Mouse (Mus musculus): ENCODE data around the gene Tipin. TPM values are rescaled to one million over a fixed set of nuclear protein-coding genes. Genes with fewer than 3 reads are reported as not detected.
"Not testable (repeated sequence)": the region's sequence is repeated elsewhere in the genome, so short reads cannot be mapped to it uniquely, and the experiment has no call there.

The Tipin gene
- polyA plus RNA-seq, 1 experiment, result 33.1 TPM

GRCm38 (mm10) chr9:64268196-64268595 is 13.2 kb upstream of the Tipin start:
- no peaks in the 10 kb centered on the region for H3K27me3 ChIP-seq (ENCODE audit: control insufficient read depth, insufficient read depth, insufficient read length)
- no peaks in the 10 kb centered on the region for H3K36me3 ChIP-seq (ENCODE audit: control insufficient read depth, insufficient read depth)
- no peak overlapping the region for H3K4me3 ChIP-seq
- TF ChIP-seq MYOG (IDR thresholded peaks at IDR 0.05; ENCODE audit: control insufficient read depth in 1 of 3, insufficient read depth in 1 of 3, insufficient read length in 2 of 3, low read depth in 2 of 3) (no peak), MYOD1 (IDR thresholded peaks at IDR 0.05; ENCODE audit: control insufficient read depth in 1 of 3, insufficient read length in 2 of 3, low read depth in 2 of 3) (no peak), CEBPB (IDR thresholded peaks at IDR 0.05; ENCODE audit: insufficient read depth, poor library complexity, severe bottlenecking) (no peak), TCF12 (IDR thresholded peaks at IDR 0.05; ENCODE audit: insufficient read depth, poor library complexity, severe bottlenecking) (no peak), E2F4 (IDR thresholded peaks at IDR 0.05; ENCODE audit: insufficient read depth) (no peak), REST (IDR thresholded peaks at IDR 0.05; ENCODE audit: insufficient read depth, insufficient read length) (no peak), POLR2A (IDR thresholded peaks at IDR 0.05; ENCODE audit: insufficient read length, low read depth) (no peak), TCF3 (IDR thresholded peaks at IDR 0.05; ENCODE audit: insufficient read length, low read depth) (no peak), POLR2AphosphoS2 (IDR thresholded peaks at IDR 0.05; ENCODE audit: insufficient read length, low read depth) (no peak), SRF (IDR thresholded peaks at IDR 0.05; ENCODE audit: control insufficient read depth, insufficient read length, low read depth) (no peak), MAX (IDR thresholded peaks at IDR 0.05; ENCODE audit: low read depth) (no peak), USF1 (IDR thresholded peaks at IDR 0.05; ENCODE audit: low read depth) (no peak)
- H3ac ChIP-seq (ENCODE audit: control insufficient read depth, insufficient read length), result no peak overlapping the region
- H3K79me2 ChIP-seq (ENCODE audit: control insufficient read depth, insufficient read depth), result no peaks in the 10 kb centered on the region
- H3K4me2 ChIP-seq (ENCODE audit: low read depth), result no peak overlapping the region

GRCm38 (mm10) chr9:64268836-64269235 is 12.5 kb upstream of the Tipin start:
- not testable (repeated sequence) for H3K27me3 ChIP-seq (ENCODE audit: control insufficient read depth, insufficient read depth, insufficient read length); H3ac ChIP-seq (ENCODE audit: control insufficient read depth, insufficient read length); H3K4me3 ChIP-seq; H3K36me3 ChIP-seq (ENCODE audit: control insufficient read depth, insufficient read depth); H3K4me2 ChIP-seq (ENCODE audit: low read depth); H3K79me2 ChIP-seq (ENCODE audit: control insufficient read depth, insufficient read depth)

- Histone ChIP-seq H3K4me3 (no peak overlapping the region), H3K4me2 (ENCODE audit: low read depth) (no peak overlapping the region), H3K27me3 (ENCODE audit: control insufficient read depth, insufficient read depth, insufficient read length) (no peaks in the 10 kb centered on the region), H3ac (ENCODE audit: control insufficient read depth, insufficient read length) (no peak overlapping the region), H3K36me3 (ENCODE audit: control insufficient read depth, insufficient read depth) (no peaks in the 10 kb centered on the region), H3K79me2 (ENCODE audit: control insufficient read depth, insufficient read depth) (no peaks in the 10 kb centered on the region)
- no peak for TF ChIP-seq POLR2A (IDR thresholded peaks at IDR 0.05; ENCODE audit: insufficient read length, low read depth)
- TF ChIP-seq REST (IDR thresholded peaks at IDR 0.05; ENCODE audit: insufficient read depth, insufficient read length), result no peak
- no peak for TF ChIP-seq USF1 (IDR thresholded peaks at IDR 0.05; ENCODE audit: low read depth)
- no peak for TF ChIP-seq MAX (IDR thresholded peaks at IDR 0.05; ENCODE audit: low read depth)
- TF ChIP-seq TCF12 (IDR thresholded peaks at IDR 0.05; ENCODE audit: insufficient read depth, poor library complexity, severe bottlenecking), result no peak
- TF ChIP-seq SRF (IDR thresholded peaks at IDR 0.05; ENCODE audit: control insufficient read depth, insufficient read length, low read depth), result no peak
- no peak for TF ChIP-seq E2F4 (IDR thresholded peaks at IDR 0.05; ENCODE audit: insufficient read depth)
- no peak for TF ChIP-seq CEBPB (IDR thresholded peaks at IDR 0.05; ENCODE audit: insufficient read depth, poor library complexity, severe bottlenecking)
- TF ChIP-seq POLR2AphosphoS2 (IDR thresholded peaks at IDR 0.05; ENCODE audit: insufficient read length, low read depth), result no peak
- no peak for TF ChIP-seq TCF3 (IDR thresholded peaks at IDR 0.05; ENCODE audit: insufficient read length, low read depth)
- TF ChIP-seq MYOG (IDR thresholded peaks at IDR 0.05; ENCODE audit: control insufficient read depth in 1 of 3, insufficient read depth in 1 of 3, insufficient read length in 2 of 3, low read depth in 2 of 3), result no peak
- no peak for TF ChIP-seq MYOD1 (IDR thresholded peaks at IDR 0.05; ENCODE audit: control insufficient read depth in 1 of 3, insufficient read length in 2 of 3, low read depth in 2 of 3)
Observed at GRCm38 (mm10) chr9:64271249-64271648, 10.1 kb upstream of the Tipin start.

GRCm38 (mm10) chr9:64272611-64273010 is 8.8 kb upstream of the Tipin start:
- Histone ChIP-seq H3K36me3 (ENCODE audit: control insufficient read depth, insufficient read depth) (no peaks in the 10 kb centered on the region), H3K79me2 (ENCODE audit: control insufficient read depth, insufficient read depth) (no peaks in the 10 kb centered on the region), H3K27me3 (ENCODE audit: control insufficient read depth, insufficient read depth, insufficient read length) (no peaks in the 10 kb centered on the region), H3K4me3 (no peak overlapping the region), H3ac (ENCODE audit: control insufficient read depth, insufficient read length) (no peak overlapping the region), H3K4me2 (ENCODE audit: low read depth) (no peak overlapping the region)
- TF ChIP-seq MYOD1 (IDR thresholded peaks at IDR 0.05; ENCODE audit: control insufficient read depth in 1 of 3, insufficient read length in 2 of 3, low read depth in 2 of 3), result no peak
- no peak for TF ChIP-seq USF1 (IDR thresholded peaks at IDR 0.05; ENCODE audit: low read depth)
- no peak for TF ChIP-seq MAX (IDR thresholded peaks at IDR 0.05; ENCODE audit: low read depth)
- no peak for TF ChIP-seq E2F4 (IDR thresholded peaks at IDR 0.05; ENCODE audit: insufficient read depth)
- no peak for TF ChIP-seq TCF3 (IDR thresholded peaks at IDR 0.05; ENCODE audit: insufficient read length, low read depth)
- TF ChIP-seq MYOG (IDR thresholded peaks at IDR 0.05; ENCODE audit: control insufficient read depth in 1 of 3, insufficient read depth in 1 of 3, insufficient read length in 2 of 3, low read depth in 2 of 3), result no peak
- TF ChIP-seq POLR2AphosphoS2 (IDR thresholded peaks at IDR 0.05; ENCODE audit: insufficient read length, low read depth), result no peak
- TF ChIP-seq REST (IDR thresholded peaks at IDR 0.05; ENCODE audit: insufficient read depth, insufficient read length), result no peak
- no peak for TF ChIP-seq TCF12 (IDR thresholded peaks at IDR 0.05; ENCODE audit: insufficient read depth, poor library complexity, severe bottlenecking)
- no peak for TF ChIP-seq CEBPB (IDR thresholded peaks at IDR 0.05; ENCODE audit: insufficient read depth, poor library complexity, severe bottlenecking)
- no peak for TF ChIP-seq SRF (IDR thresholded peaks at IDR 0.05; ENCODE audit: control insufficient read depth, insufficient read length, low read depth)
- TF ChIP-seq POLR2A (IDR thresholded peaks at IDR 0.05; ENCODE audit: insufficient read length, low read depth), result no peak

- H3K4me3 ChIP-seq, result no peak overlapping the region
- H3K79me2 ChIP-seq (ENCODE audit: control insufficient read depth, insufficient read depth), result no peaks in the 10 kb centered on the region
- TF ChIP-seq SRF (IDR thresholded peaks at IDR 0.05; ENCODE audit: control insufficient read depth, insufficient read length, low read depth), result no peak
- no peak overlapping the region for H3ac ChIP-seq (ENCODE audit: control insufficient read depth, insufficient read length)
- no peaks in the 10 kb centered on the region for H3K27me3 ChIP-seq (ENCODE audit: control insufficient read depth, insufficient read depth, insufficient read length)
- H3K36me3 ChIP-seq (ENCODE audit: control insufficient read depth, insufficient read depth), result no peaks in the 10 kb centered on the region
- H3K4me2 ChIP-seq (ENCODE audit: low read depth), result no peak overlapping the region
Observed at GRCm38 (mm10) chr9:64273757-64274156, 7.6 kb upstream of the Tipin start.
